9 mouse cellular contexts compared by ENCODE assay signal in the genomic region with DNA sequence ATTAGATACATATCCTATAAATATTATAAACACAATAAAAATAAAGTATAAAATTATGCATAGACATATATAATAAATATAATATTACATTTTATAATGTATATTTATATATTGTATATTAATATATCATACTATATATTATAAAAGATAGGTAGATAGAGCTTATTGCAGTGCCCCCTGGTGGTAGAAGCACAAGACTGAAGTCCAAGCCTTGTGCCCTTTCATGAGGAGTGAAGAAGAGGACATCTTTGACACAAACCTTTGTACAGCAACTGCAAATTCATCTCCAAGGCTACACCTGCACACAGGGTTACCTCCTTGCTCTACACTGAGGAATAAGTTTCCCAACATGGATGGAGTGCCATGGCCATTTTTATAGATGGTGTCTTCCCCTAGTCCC. TPM values are rescaled to one million over a fixed set of nuclear protein-coding genes. Genes with fewer than 3 reads are reported as not detected.
DNase-seq lines count a peak whose midpoint lies in the region; ATAC-seq and TF ChIP-seq lines count a peak whose summit lies in the region.
"Had no signal": no experiment of that assay in that cellular context is flagged by ENCODE, and none has a peak within 500 bp of the region (broad histone marks: within the 10 kb centered on the region; RNA-seq: fewer than 3 reads in every experiment).

No protein-coding gene starts in this region.

- TF ChIP-seq CTCF in kidney, adult 2 months (conservative IDR thresholded peaks at IDR 0.05; ENCODE audit: insufficient read depth, insufficient read length, low read depth, low read length), result peak; percentile 39

- H3K27me3 ChIP-seq in kidney, adult 2 months (replicated peaks; ENCODE audit: control insufficient read depth, insufficient read depth, low read length), result no peaks in the 10 kb centered on the region
- no peaks in the 10 kb centered on the region for H3K27me3 ChIP-seq in kidney, embryonic 15.5 days
- H3K27me3 ChIP-seq: limb, embryonic 15.5 days had no signal

- no peak overlapping the region for H3K4me2 ChIP-seq in kidney, embryonic 15.5 days
- H3K4me2 ChIP-seq: limb, embryonic 15.5 days had no signal

- peak; percentile 54 for DNase-seq in kidney, adult 2 months
- DNase-seq in CD4-positive, CD25-positive, alpha-beta regulatory T cell, adult 2 months (ENCODE audit: low read depth, low spot score), result peak; percentile 83
- DNase-seq in NIH3T3 (ENCODE audit: low read depth), result peak; percentile 84
- peak; percentile 50 to 69 for DNase-seq in cerebellum, postnatal 36 days
- DNase-seq in large intestine, adult 2 months (ENCODE audit: low read depth, low spot score), result peak; percentile 31
- peak; percentile 15 for DNase-seq in retina, adult 2 months (ENCODE audit: low read depth, low spot score)
- DNase-seq in ovary, adult 18-20 months (ENCODE audit: low spot score), result no peak

- no peak overlapping the region for H3K27ac ChIP-seq in kidney, adult 2 months (ENCODE audit: insufficient read depth, low read depth, low read length)
- H3K27ac ChIP-seq in kidney, embryonic 15.5 days, result no peak overlapping the region
- H3K27ac ChIP-seq: limb, embryonic 15.5 days had no signal

- no peaks in the 10 kb centered on the region for H3K9me3 ChIP-seq in kidney, embryonic 15.5 days (replicated peaks)
- H3K9me3 ChIP-seq: limb, embryonic 15.5 days had no signal

- no peak overlapping the region for H3K9ac ChIP-seq in kidney, embryonic 15.5 days
- H3K9ac ChIP-seq: limb, embryonic 15.5 days had no signal

- no peak overlapping the region for H3K4me3 ChIP-seq in kidney, adult 2 months (ENCODE audit: insufficient read depth, low read depth, low read length)
- H3K4me3 ChIP-seq in kidney, embryonic 15.5 days (replicated peaks), result no peak overlapping the region
- H3K4me3 ChIP-seq: limb, embryonic 15.5 days had no signal

- TF ChIP-seq POLR2A in kidney, adult 2 months (IDR thresholded peaks at IDR 0.05; ENCODE audit: low read depth, low read length), result no peak

- no peaks in the 10 kb centered on the region for H3K4me1 ChIP-seq in kidney, adult 2 months (ENCODE audit: control insufficient read depth, insufficient read depth, low read length)
- no peaks in the 10 kb centered on the region for H3K4me1 ChIP-seq in kidney, embryonic 15.5 days

- no peak for ATAC-seq in kidney, embryonic 15.5 days (replicated peaks; ENCODE audit: low FRiP score)

- no peaks in the 10 kb centered on the region for H3K36me3 ChIP-seq in kidney, adult 2 months (ENCODE audit: control insufficient read depth, insufficient read depth, low read length)
- H3K36me3 ChIP-seq in kidney, embryonic 15.5 days, result no peaks in the 10 kb centered on the region
- H3K36me3 ChIP-seq: limb, embryonic 15.5 days had no signal

RNA-seq across cellular contexts. Expression of a gene that starts 20.0 kb away (rescaled TPM):
- polyA plus RNA-seq in kidney, adult 2 months (2012; rRNA removed), result not detected in 2 replicates
- polyA plus RNA-seq in kidney, embryonic 15.5 days (2015; fragmentation: Nextera tagmentation; extraction: Ambion mirVana), result 0.05 TPM in 1 of 2 replicates, not detected in the other
- 0.12 and 0.15 TPM in 2 replicates for polyA plus RNA-seq in large intestine, adult 2 months (2012; rRNA removed)
- polyA plus RNA-seq: limb, embryonic 15.5 days had no signal

RNA-seq across cellular contexts. Expression of a gene that starts 31.8 kb away (rescaled TPM):
- 30.2 and 33.1 TPM in 2 replicates for polyA plus RNA-seq in kidney, adult 2 months (2012; rRNA removed)
- 178 and 184 TPM in 2 replicates for polyA plus RNA-seq in kidney, embryonic 15.5 days (2015; fragmentation: Nextera tagmentation; extraction: Ambion mirVana)
- polyA plus RNA-seq in large intestine, adult 2 months (2012; rRNA removed), result 20.7 and 25.2 TPM in 2 replicates

RNA-seq across cellular contexts. Expression of a gene that starts 48.3 kb away (rescaled TPM):
- 9.4 and 10.8 TPM in 2 replicates for polyA plus RNA-seq in kidney, adult 2 months (2012; rRNA removed)
- polyA plus RNA-seq in kidney, embryonic 15.5 days (2015; fragmentation: Nextera tagmentation; extraction: Ambion mirVana), result 23.2 and 23.5 TPM in 2 replicates
- polyA plus RNA-seq in large intestine, adult 2 months (2012; rRNA removed), result 20.5 and 24.6 TPM in 2 replicates

RNA-seq across cellular contexts. Expression of a gene that starts 59.7 kb away (rescaled TPM):
- polyA plus RNA-seq in kidney, adult 2 months (2012; rRNA removed), result 7.1 and 8.1 TPM in 2 replicates
- polyA plus RNA-seq in kidney, embryonic 15.5 days (2015; fragmentation: Nextera tagmentation; extraction: Ambion mirVana), result 42.3 and 44.8 TPM in 2 replicates
- 5.4 and 7.0 TPM in 2 replicates for polyA plus RNA-seq in large intestine, adult 2 months (2012; rRNA removed)
